Mouse (Mus musculus): ENCODE measurements at regions not wholly inside any gene's neighbourhood (a gene's known extent, or its start where the extent isn't known, plus 50 kb on each side); places are given as distances from the start of the nearest gene placed in this dataset.
A peak's percentile ranks its signal among the peaks of the same experiment; 100 is the strongest.
"Not testable (repeated sequence)": the region's sequence is repeated elsewhere in the genome, so short reads cannot be mapped to it uniquely, and the experiment has no call there.

DNA sequence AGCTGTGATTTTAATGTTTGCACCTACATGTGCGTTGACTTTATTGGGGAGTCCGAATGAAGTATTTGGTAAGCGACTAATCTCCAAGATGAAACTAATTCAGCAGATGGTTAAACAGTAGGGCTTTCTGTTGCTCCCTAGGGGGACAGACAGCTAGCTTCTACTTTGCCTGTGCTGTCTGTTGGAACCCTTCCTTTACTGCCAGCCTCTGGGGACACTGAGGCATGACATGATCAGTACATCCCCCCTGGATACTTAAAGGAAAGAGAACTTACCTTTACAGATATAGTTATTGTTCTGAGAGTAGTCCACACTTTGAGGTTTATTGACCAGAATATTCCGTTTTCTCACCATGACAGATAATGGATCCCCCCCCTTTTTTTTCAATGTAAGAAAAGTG lies 289.8 kb upstream of the Ift57 start:
- 87% methylated on average over 4 of the region's 4 CpGs for WGBS
- no peak overlapping the region for H3K9ac ChIP-seq
- H3K9me3 ChIP-seq (ENCODE audit: low read length), result no peaks in the 10 kb centered on the region
- no peak for TF ChIP-seq CTCF (IDR thresholded peaks at IDR 0.05; ENCODE audit: low read depth)
- H3K36me3 ChIP-seq (ENCODE audit: insufficient read depth), result no peaks in the 10 kb centered on the region
- no peaks in the 10 kb centered on the region for H3K4me1 ChIP-seq (ENCODE audit: insufficient read depth)
- H3K4me3 ChIP-seq (ENCODE audit: low read depth, low read length), result no peak overlapping the region
- no peak for DNase-seq
- no peak overlapping the region for H3K27ac ChIP-seq (ENCODE audit: low read depth, low read length)
- no peak for ATAC-seq
- H3K4me2 ChIP-seq (ENCODE audit: low read depth), result no peak overlapping the region
- H3K27me3 ChIP-seq (ENCODE audit: insufficient read depth, low read length), result no peaks in the 10 kb centered on the region

DNA sequence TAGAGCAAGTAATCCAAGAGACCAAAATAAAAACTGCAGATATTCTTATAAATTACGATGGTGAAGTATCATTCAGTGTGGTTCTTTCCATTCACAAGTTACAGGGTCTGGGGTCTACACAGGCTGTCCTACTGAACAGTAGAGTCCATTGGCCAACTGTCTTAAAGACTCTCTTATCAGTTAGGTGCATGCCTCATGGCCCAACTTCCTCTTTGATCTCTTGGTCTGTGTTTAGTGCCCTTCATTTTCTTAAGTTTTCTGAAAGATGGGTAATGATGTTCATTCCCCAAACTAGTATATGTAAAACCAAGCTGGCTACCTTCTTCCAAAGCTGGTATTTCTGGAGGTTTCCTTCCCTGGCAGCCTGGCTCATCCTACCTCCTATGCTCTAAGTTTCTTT lies 268.7 kb upstream of the Ift57 start:
- H3K4me3 ChIP-seq (ENCODE audit: low read depth, low read length), result no peak overlapping the region
- 94% methylated on average over 1 of the region's 1 CpGs for WGBS

DNA sequence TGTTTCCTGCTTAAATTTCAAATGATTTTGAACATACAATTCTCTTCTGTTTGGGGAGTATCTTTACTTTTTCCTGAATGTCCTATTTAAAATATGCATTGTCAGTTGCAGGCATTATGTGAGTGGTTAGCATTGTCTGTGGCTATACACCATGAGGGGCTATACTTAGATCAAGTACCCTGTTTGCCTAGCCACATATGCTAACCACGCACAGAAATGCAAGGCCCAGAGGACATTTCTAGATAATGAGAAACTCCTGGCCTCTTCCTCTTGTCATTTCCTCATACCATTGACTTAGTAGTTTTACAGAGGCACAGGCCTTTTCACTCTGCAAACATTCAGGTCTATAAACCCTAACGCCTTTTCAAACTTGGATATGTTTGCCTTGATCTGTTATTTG lies 267.1 kb upstream of the Ift57 start:
- TF ChIP-seq CTCF (IDR thresholded peaks at IDR 0.05; ENCODE audit: low read depth), result no peak
- WGBS, result 81% methylated on average over 2 of the region's 2 CpGs
- no peak overlapping the region for H3K4me3 ChIP-seq (ENCODE audit: low read depth, low read length)

More for the DNA sequence above, 268.7 kb upstream of the Ift57 start:
- Histone ChIP-seq H3K27ac (ENCODE audit: low read depth, low read length) (no peak overlapping the region), H3K36me3 (ENCODE audit: insufficient read depth) (no peaks in the 10 kb centered on the region), H3K4me1 (ENCODE audit: insufficient read depth) (no peaks in the 10 kb centered on the region), H3K9me3 (ENCODE audit: low read length) (no peaks in the 10 kb centered on the region), H3K4me2 (ENCODE audit: low read depth) (no peak overlapping the region), H3K27me3 (ENCODE audit: insufficient read depth, low read length) (no peaks in the 10 kb centered on the region), H3K9ac (no peak overlapping the region)
- no peak for TF ChIP-seq CTCF (IDR thresholded peaks at IDR 0.05; ENCODE audit: low read depth)
- ATAC-seq (no peak), DNase-seq (no peak)

DNA sequence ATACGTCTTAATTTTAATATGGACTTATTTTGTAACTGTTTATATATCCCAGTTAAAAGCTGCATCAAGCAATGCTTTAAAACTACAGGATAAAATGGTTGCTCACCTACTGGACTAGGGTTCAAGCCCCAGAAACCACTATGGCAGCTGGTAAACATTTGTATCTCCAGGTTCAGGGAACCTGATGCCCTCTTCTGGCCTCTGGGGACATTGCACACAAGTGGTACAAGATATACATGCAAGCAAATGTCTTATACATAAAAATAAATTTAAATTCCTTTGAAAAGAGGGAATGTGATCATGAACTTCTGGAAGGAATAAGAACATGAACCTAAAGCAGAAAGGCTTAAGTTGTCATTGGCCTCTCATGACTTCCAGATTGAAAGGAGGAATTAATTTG lies 257.8 kb upstream of the Ift57 start:
- Histone ChIP-seq H3K4me3 (ENCODE audit: low read depth, low read length) (no peak overlapping the region), H3K4me2 (ENCODE audit: low read depth) (no peak overlapping the region), H3K27me3 (ENCODE audit: insufficient read depth, low read length) (no peaks in the 10 kb centered on the region), H3K36me3 (ENCODE audit: insufficient read depth) (no peaks in the 10 kb centered on the region), H3K9ac (no peak overlapping the region), H3K9me3 (ENCODE audit: low read length) (no peaks in the 10 kb centered on the region), H3K27ac (ENCODE audit: low read depth, low read length) (no peak overlapping the region), H3K4me1 (ENCODE audit: insufficient read depth) (no peaks in the 10 kb centered on the region)
- 78% methylated on average over 1 of the region's 1 CpGs for WGBS
- TF ChIP-seq CTCF (IDR thresholded peaks at IDR 0.05; ENCODE audit: low read depth), result peak; percentile 49
- ATAC-seq (no peak), DNase-seq (peak; percentile 9)

More for the DNA sequence above, 267.1 kb upstream of the Ift57 start:
- Histone ChIP-seq H3K27ac (ENCODE audit: low read depth, low read length) (no peak overlapping the region), H3K9me3 (ENCODE audit: low read length) (no peaks in the 10 kb centered on the region), H3K36me3 (ENCODE audit: insufficient read depth) (no peaks in the 10 kb centered on the region), H3K4me1 (ENCODE audit: insufficient read depth) (no peaks in the 10 kb centered on the region), H3K4me2 (ENCODE audit: low read depth) (no peak overlapping the region), H3K9ac (no peak overlapping the region), H3K27me3 (ENCODE audit: insufficient read depth, low read length) (no peaks in the 10 kb centered on the region)
- DNase-seq (no peak), ATAC-seq (no peak)

DNA sequence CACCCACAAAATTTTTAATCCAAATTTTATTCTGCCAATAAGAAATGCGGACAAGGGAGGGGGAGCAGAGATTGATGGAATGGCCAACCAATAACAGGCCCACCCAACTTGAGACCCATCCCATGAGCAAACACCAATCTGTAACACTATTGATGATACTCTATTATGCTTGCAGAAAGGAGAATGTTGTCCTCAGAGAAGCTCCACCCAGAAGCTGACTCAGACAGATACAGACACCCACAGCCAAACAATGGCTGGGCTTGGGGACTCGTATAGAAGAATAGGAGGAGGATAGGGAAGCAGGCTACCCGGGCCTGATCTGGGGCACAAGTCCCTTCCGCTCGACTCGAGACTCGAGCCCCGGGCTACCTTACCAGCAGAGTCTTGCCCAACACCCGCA lies 251.7 kb upstream of the Ift57 start:
- not testable (repeated sequence) for H3K4me3 ChIP-seq (ENCODE audit: low read depth, low read length); H3K4me2 ChIP-seq (ENCODE audit: low read depth); ATAC-seq; H3K36me3 ChIP-seq (ENCODE audit: insufficient read depth); DNase-seq; H3K27me3 ChIP-seq (ENCODE audit: insufficient read depth, low read length); H3K9ac ChIP-seq; H3K4me1 ChIP-seq (ENCODE audit: insufficient read depth); H3K9me3 ChIP-seq (ENCODE audit: low read length); H3K27ac ChIP-seq (ENCODE audit: low read depth, low read length)
- WGBS, result 94% methylated on average over 8 of the region's 9 CpGs

DNA sequence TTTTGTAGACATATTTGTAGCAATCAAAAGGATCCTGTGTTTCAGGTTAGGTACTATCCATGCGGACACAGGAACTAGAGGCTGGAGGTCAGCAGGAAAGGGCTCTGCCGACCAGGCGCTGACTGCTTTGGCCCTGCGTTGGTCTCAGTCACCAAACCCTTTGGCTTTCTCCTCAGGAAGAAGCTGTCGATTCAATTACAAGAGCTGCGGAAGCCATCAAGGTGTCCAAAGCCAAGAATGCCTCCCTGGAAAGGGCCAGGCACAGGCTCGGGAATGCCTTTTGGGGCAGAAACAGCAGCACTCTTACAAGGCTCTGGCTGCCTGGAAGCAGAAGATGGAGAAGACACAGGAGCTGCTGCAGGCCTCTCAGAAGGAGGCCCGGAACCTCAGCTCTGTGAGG lies 205.2 kb upstream of the Ift57 start:
- ATAC-seq (no peak), DNase-seq (no peak)
- TF ChIP-seq CTCF (IDR thresholded peaks at IDR 0.05; ENCODE audit: low read depth), result no peak
- no peaks in the 10 kb centered on the region for H3K27me3 ChIP-seq (ENCODE audit: insufficient read depth, low read length)
- no peaks in the 10 kb centered on the region for H3K36me3 ChIP-seq (ENCODE audit: insufficient read depth)
- H3K4me1 ChIP-seq (ENCODE audit: insufficient read depth), result no peaks in the 10 kb centered on the region
- 93% methylated on average over 8 of the region's 8 CpGs for WGBS
- H3K4me3 ChIP-seq (ENCODE audit: low read depth, low read length), result no peak overlapping the region
- H3K9ac ChIP-seq, result no peak overlapping the region
- no peaks in the 10 kb centered on the region for H3K9me3 ChIP-seq (ENCODE audit: low read length)
- no peak overlapping the region for H3K27ac ChIP-seq (ENCODE audit: low read depth, low read length)
- H3K4me2 ChIP-seq (ENCODE audit: low read depth), result no peak overlapping the region

DNA sequence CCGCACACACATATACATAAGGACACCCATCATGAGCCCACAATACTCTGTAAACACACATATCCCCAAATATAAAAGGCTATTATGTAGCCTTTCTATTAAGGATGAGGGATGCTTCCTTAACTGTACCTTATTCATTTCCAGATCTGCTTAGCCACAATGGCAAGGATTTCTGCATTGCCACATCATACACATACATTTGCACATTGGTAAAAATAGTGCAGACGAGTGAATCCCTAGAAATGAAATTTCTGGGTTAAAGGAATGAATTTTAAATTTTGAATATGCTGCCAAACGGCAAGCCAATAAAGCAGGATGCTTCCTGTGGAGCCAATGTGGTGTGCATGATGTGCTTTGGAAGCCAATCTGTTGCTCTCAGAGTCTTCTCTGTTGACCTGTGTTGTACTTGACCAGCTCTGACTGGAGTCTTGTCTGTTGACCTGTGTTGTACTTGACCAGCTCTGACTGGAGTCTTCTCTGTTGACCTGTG lies 201.5 kb upstream of the Ift57 start:
- WGBS, result 76% methylated on average over 3 of the region's 3 CpGs
- Histone ChIP-seq H3K36me3 (ENCODE audit: insufficient read depth) (no peaks in the 10 kb centered on the region), H3K9me3 (ENCODE audit: low read length) (no peaks in the 10 kb centered on the region), H3K4me2 (ENCODE audit: low read depth) (no peak overlapping the region), H3K27me3 (ENCODE audit: insufficient read depth, low read length) (no peaks in the 10 kb centered on the region), H3K4me3 (ENCODE audit: low read depth, low read length) (no peak overlapping the region), H3K4me1 (ENCODE audit: insufficient read depth) (no peaks in the 10 kb centered on the region), H3K9ac (no peak overlapping the region), H3K27ac (ENCODE audit: low read depth, low read length) (no peak overlapping the region)
- no peak for TF ChIP-seq CTCF (IDR thresholded peaks at IDR 0.05; ENCODE audit: low read depth)
- DNase-seq (peak; percentile 29), ATAC-seq (peak; percentile 42; the same call in 1 of the 2 replicates)

DNA sequence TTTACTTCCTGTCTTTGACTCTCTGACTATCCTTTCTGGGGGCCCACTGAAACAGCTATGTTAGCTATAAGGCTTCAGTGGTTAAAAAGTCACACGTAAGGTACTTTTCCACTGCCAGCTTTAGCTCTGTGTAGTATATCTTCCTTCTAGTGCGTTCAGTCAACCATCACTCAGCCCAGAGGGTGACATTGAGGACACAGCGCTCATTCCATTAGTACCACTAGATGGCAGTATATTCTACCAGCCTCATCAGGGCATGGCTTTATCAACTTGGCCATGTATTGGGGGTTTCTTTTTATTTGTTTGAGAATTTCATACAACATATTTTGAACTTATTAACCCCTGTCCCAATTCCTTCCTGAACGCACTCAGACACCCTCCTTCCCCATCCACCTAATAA lies 198.2 kb upstream of the Ift57 start:
- ATAC-seq (peak; percentile 71; the same call in 1 of the 2 replicates), DNase-seq (peak; percentile 66)
- Histone ChIP-seq H3K9ac (no peak overlapping the region), H3K27ac (ENCODE audit: low read depth, low read length) (no peak overlapping the region), H3K4me1 (ENCODE audit: insufficient read depth) (no peaks in the 10 kb centered on the region), H3K4me3 (ENCODE audit: low read depth, low read length) (no peak overlapping the region), H3K27me3 (ENCODE audit: insufficient read depth, low read length) (no peaks in the 10 kb centered on the region), H3K9me3 (ENCODE audit: low read length) (no peaks in the 10 kb centered on the region), H3K36me3 (ENCODE audit: insufficient read depth) (no peaks in the 10 kb centered on the region), H3K4me2 (ENCODE audit: low read depth) (no peak overlapping the region)
- 39% methylated on average over 4 of the region's 4 CpGs for WGBS
- TF ChIP-seq CTCF (IDR thresholded peaks at IDR 0.05; ENCODE audit: low read depth), result peak; percentile 80

Measured in forebrain, postnatal 0 days (tissue).